Comparison of ENCODE assay signal across 8 mouse cellular contexts in the genomic region with DNA sequence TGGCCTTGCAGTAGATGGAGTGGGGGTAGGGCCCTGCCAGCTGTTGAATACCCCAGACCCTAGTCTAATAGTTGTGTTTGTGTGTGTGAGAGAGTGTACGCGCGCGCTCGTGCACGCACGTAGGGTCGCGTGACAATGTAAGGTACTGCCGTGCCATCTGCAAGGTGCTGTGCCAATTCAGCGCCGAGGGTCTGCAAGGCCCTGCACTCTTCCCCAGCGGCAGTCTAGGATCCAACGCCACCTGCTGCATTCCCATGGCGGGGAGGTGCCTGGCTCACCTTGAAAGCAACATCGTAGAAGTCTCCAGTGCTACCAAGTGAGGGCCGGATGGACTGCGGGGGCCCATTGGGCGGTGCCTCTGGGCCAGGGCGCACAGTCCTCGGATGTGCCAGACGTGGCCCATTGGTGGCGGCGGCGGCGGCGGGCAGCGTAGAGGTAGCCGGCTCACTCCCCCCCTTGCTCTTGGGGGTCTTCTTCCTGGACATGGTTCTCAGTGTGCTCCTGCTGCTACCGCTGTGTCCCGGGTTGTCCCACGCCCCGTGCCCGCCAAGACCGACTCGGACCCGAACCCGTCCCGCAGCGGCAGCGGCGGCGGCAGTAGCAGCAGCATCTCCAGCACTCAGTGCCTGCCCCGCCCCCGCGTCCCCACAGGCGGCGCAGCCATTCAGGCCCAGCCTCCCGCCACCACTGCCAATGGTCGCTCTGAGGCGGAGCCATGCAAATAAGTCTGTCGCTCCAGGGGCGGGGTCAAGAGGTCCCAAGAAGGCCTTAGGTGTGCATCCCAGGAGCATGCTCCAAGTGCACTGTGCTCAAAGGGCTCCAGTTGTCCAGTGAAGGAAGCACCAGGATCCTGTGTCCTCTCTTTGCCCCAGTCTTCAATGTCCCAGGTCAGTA. TPM values are rescaled to one million over a fixed set of nuclear protein-coding genes. Genes with fewer than 3 reads are reported as not detected.
DNase-seq lines count a peak whose midpoint lies in the region; ATAC-seq and TF ChIP-seq lines count a peak whose summit lies in the region.

No protein-coding gene starts in this region.

- peaks cover 8% of the 10 kb centered on the region for H3K4me1 ChIP-seq in embryonic fibroblast, embryonic 13.5 days (ENCODE audit: control insufficient read depth, insufficient read depth, low read length)
- peaks cover 59% of the 10 kb centered on the region for H3K4me1 ChIP-seq in limb, embryonic 15.5 days
- H3K4me1 ChIP-seq in midbrain, postnatal 0 days (ENCODE audit: insufficient read depth, low read length), result peaks cover 27% of the 10 kb centered on the region

- no peak for TF ChIP-seq CTCF in embryonic fibroblast, embryonic 13.5 days (IDR thresholded peaks at IDR 0.05; ENCODE audit: borderline replicate concordance, insufficient read depth, low read length)
- no peak; the same call in 1 of the 2 replicates for TF ChIP-seq CTCF in midbrain, postnatal 0 days (IDR thresholded peaks at IDR 0.05)

- no peaks in the 10 kb centered on the region for H3K9me3 ChIP-seq in limb, embryonic 15.5 days
- no peaks in the 10 kb centered on the region for H3K9me3 ChIP-seq in midbrain, postnatal 0 days (ENCODE audit: low read length)

- TF ChIP-seq POLR2A in embryonic fibroblast, embryonic 13.5 days (IDR thresholded peaks at IDR 0.05; ENCODE audit: low read depth, low read length), result peak; percentile 22; the same call in 1 of the 2 replicates

- peaks cover 10% of the 10 kb centered on the region; the same call in 1 of the 2 replicates for H3K36me3 ChIP-seq in limb, embryonic 15.5 days
- H3K36me3 ChIP-seq in midbrain, postnatal 0 days (ENCODE audit: insufficient read depth, low read length), result no peaks in the 10 kb centered on the region

- peak overlapping the region; percentile 76 for H3K4me2 ChIP-seq in limb, embryonic 15.5 days
- peak overlapping the region; percentile 67 for H3K4me2 ChIP-seq in midbrain, postnatal 0 days (ENCODE audit: low read depth, low read length, poor library complexity, severe bottlenecking)

- ATAC-seq in limb, embryonic 15.5 days (ENCODE audit: insufficient number of reproducible peaks, low FRiP score, low TSS enrichment, low read depth), result 0 out of 2 replicates have a peak, but pooled peaks have one; percentile 20
- ATAC-seq in midbrain, postnatal 0 days (ENCODE audit: low FRiP score), result peak; percentile 51; the same call in 1 of the 2 replicates

- peak; percentile 90 for DNase-seq in layer of hippocampus, adult 11-12 months (ENCODE audit: low spot score)
- DNase-seq in layer of hippocampus, adult 9-10 months (ENCODE audit: low spot score), result no peak
- peak; percentile 71 for DNase-seq in heart, adult 8-10 months (ENCODE audit: low spot score)
- peak; percentile 89 to 91 for DNase-seq in kidney, adult 8-10 months
- peak; percentile 85 for DNase-seq in midbrain, postnatal 0 days (ENCODE audit: low spot score)
- DNase-seq in spleen, postnatal 10 days (ENCODE audit: low spot score in 2 of 2), result peak; percentile 71 to 91

- H3K27me3 ChIP-seq in limb, embryonic 15.5 days, result no peaks in the 10 kb centered on the region
- H3K27me3 ChIP-seq in midbrain, postnatal 0 days (ENCODE audit: insufficient read depth, low read length), result no peaks in the 10 kb centered on the region

- H3K27ac ChIP-seq in embryonic fibroblast, embryonic 13.5 days (ENCODE audit: insufficient read depth, low read length), result no peak overlapping the region
- H3K27ac ChIP-seq in limb, embryonic 15.5 days, result no peak overlapping the region
- H3K27ac ChIP-seq in midbrain, postnatal 0 days (ENCODE audit: low read depth, low read length), result peak overlapping the region; percentile 47; the same call in 1 of the 2 replicates

- H3K9ac ChIP-seq in limb, embryonic 15.5 days, result peak overlapping the region; percentile 36; the same call in 1 of the 2 replicates
- H3K9ac ChIP-seq in midbrain, postnatal 0 days (replicated peaks; ENCODE audit: low read length, poor library complexity, severe bottlenecking), result peak overlapping the region; percentile 61

- H3K4me3 ChIP-seq in embryonic fibroblast, embryonic 13.5 days (ENCODE audit: insufficient read depth, low read length), result no peak overlapping the region
- peak overlapping the region; percentile 38 for H3K4me3 ChIP-seq in limb, embryonic 15.5 days
- H3K4me3 ChIP-seq in midbrain, postnatal 0 days (ENCODE audit: low read depth, low read length), result peak overlapping the region; percentile 43

- WGBS in limb, embryonic 15.5 days, result 8% methylated on average over 53 of the region's 53 CpGs
- WGBS in midbrain, postnatal 0 days, result 6% methylated on average over 51 of the region's 53 CpGs

RNA-seq across cellular contexts. Expression of a gene that starts 0.7 kb away (rescaled TPM):
- polyA plus RNA-seq in embryonic fibroblast, embryonic 13.5 days (2011; ENCODE audit: insufficient read length, low read depth, missing spikeins), result 1.4 and 1.6 TPM in 2 replicates
- total RNA-seq in heart, adult 8-10 months (2022), result under 1 TPM in 3 of 4 experiments, not detected in 1; 0.23 to 0.50 (median 0.25) TPM
- 3.0 and 3.8 TPM in 2 replicates for polyA plus RNA-seq in limb, embryonic 15.5 days (2015; fragmentation: Nextera tagmentation; extraction: Ambion mirVana)
- 4.4 and 7.6 TPM in 2 replicates for total RNA-seq in midbrain, postnatal 0 days (2014; rRNA removed)
- 15.5 and 17.7 TPM in 2 replicates for polyA plus RNA-seq in midbrain, postnatal 0 days (2015; fragmentation: Nextera tagmentation; extraction: Ambion mirVana)

RNA-seq across cellular contexts. Expression of a gene that starts 5.6 kb away (rescaled TPM):
- 161 and 163 TPM in 2 replicates for polyA plus RNA-seq in embryonic fibroblast, embryonic 13.5 days (2011; ENCODE audit: insufficient read length, low read depth, missing spikeins)
- total RNA-seq in heart, adult 8-10 months (2022), result 10 to 100 TPM; 37.0 to 50.9 (median 42.7) TPM
- 89.8 and 104 TPM in 2 replicates for polyA plus RNA-seq in limb, embryonic 15.5 days (2015; fragmentation: Nextera tagmentation; extraction: Ambion mirVana)
- 175 and 179 TPM in 2 replicates for total RNA-seq in midbrain, postnatal 0 days (2014; rRNA removed)
- 71.4 and 73.6 TPM in 2 replicates for polyA plus RNA-seq in midbrain, postnatal 0 days (2015; fragmentation: Nextera tagmentation; extraction: Ambion mirVana)

RNA-seq across cellular contexts. Expression of a gene that starts 16.3 kb away (rescaled TPM):
- 63.1 and 66.7 TPM in 2 replicates for polyA plus RNA-seq in embryonic fibroblast, embryonic 13.5 days (2011; ENCODE audit: insufficient read length, low read depth, missing spikeins)
- total RNA-seq in heart, adult 8-10 months (2022), result 10 to 100 TPM; 27.8 to 43.0 (median 34.9) TPM
- polyA plus RNA-seq in limb, embryonic 15.5 days (2015; fragmentation: Nextera tagmentation; extraction: Ambion mirVana), result 32.1 and 37.9 TPM in 2 replicates
- total RNA-seq in midbrain, postnatal 0 days (2014; rRNA removed), result 73.6 and 84.3 TPM in 2 replicates
- 13.6 and 14.5 TPM in 2 replicates for polyA plus RNA-seq in midbrain, postnatal 0 days (2015; fragmentation: Nextera tagmentation; extraction: Ambion mirVana)

RNA-seq across cellular contexts. Expression of a gene that starts 44.9 kb away (rescaled TPM):
- polyA plus RNA-seq in embryonic fibroblast, embryonic 13.5 days (2011; ENCODE audit: insufficient read length, low read depth, missing spikeins), result not detected in 2 replicates
- total RNA-seq in heart, adult 8-10 months (2022), result under 1 TPM; 0.16 to 0.23 (median 0.19) TPM
- polyA plus RNA-seq in limb, embryonic 15.5 days (2015; fragmentation: Nextera tagmentation; extraction: Ambion mirVana), result 2.8 and 3.0 TPM in 2 replicates
- total RNA-seq in midbrain, postnatal 0 days (2014; rRNA removed), result 151 and 153 TPM in 2 replicates
- 43.9 and 47.5 TPM in 2 replicates for polyA plus RNA-seq in midbrain, postnatal 0 days (2015; fragmentation: Nextera tagmentation; extraction: Ambion mirVana)

RNA-seq across cellular contexts. Expression of a gene that starts 54.5 kb away (rescaled TPM):
- polyA plus RNA-seq in embryonic fibroblast, embryonic 13.5 days (2011; ENCODE audit: insufficient read length, low read depth, missing spikeins), result 20.9 and 23.3 TPM in 2 replicates
- 10 to 100 TPM; 10.5 to 11.8 (median 11.0) TPM for total RNA-seq in heart, adult 8-10 months (2022)
- polyA plus RNA-seq in limb, embryonic 15.5 days (2015; fragmentation: Nextera tagmentation; extraction: Ambion mirVana), result 26.2 and 30.5 TPM in 2 replicates
- total RNA-seq in midbrain, postnatal 0 days (2014; rRNA removed), result 51.8 and 60.8 TPM in 2 replicates
- 28.4 and 29.5 TPM in 2 replicates for polyA plus RNA-seq in midbrain, postnatal 0 days (2015; fragmentation: Nextera tagmentation; extraction: Ambion mirVana)
